Mouse (Mus musculus) retina, adult 2 months (tissue): Measurements from ENCODE around the gene Ccdc125.

Experiments used
- DNase-seq: peaks from one replicate; pipeline ENCODE4 v3.0.0-alpha.2; 2012; ENCODE audit warnings: low read depth, low spot score

Ccdc125 gene

GRCm38 (mm10) chr13:100669291-100670022, at the start of gene Ccdc125:
Ccdc125 (plus strand) TSS chr13:100669717.
- no peak for DNase-seq

- DNase-seq, result no peak
Measured at GRCm38 (mm10) chr13:100622241-100622640, 47.3 kb upstream of the Ccdc125 start.

DNA sequence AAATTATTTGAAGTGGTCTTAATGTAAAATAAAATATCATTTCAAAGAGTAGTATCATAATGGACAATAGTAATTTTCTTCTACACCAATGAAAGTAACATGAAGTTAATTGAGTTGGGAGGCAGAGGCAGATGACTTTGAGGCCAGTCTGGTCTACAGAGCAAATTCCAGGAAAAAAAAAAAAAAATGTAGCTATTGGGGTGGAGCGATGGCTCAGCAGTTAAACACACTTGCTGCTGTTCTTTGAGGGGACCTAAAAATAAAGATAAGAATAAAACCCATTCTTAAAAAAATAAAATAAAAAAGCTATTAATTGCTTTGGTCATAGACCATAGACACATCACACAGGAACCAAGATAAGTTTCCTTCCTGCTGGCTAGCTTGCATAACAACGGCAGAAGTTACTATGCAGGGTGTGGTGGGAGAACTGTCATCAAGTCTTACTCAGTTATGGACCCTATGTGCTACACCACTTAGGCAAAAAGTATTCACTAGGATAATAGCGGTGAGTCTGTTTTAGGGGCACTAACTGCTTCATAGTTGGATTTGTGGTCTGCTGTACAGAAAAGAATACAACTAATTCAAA, 35.3 kb upstream of the Ccdc125 start:
- DNase-seq, result no peak

DNA sequence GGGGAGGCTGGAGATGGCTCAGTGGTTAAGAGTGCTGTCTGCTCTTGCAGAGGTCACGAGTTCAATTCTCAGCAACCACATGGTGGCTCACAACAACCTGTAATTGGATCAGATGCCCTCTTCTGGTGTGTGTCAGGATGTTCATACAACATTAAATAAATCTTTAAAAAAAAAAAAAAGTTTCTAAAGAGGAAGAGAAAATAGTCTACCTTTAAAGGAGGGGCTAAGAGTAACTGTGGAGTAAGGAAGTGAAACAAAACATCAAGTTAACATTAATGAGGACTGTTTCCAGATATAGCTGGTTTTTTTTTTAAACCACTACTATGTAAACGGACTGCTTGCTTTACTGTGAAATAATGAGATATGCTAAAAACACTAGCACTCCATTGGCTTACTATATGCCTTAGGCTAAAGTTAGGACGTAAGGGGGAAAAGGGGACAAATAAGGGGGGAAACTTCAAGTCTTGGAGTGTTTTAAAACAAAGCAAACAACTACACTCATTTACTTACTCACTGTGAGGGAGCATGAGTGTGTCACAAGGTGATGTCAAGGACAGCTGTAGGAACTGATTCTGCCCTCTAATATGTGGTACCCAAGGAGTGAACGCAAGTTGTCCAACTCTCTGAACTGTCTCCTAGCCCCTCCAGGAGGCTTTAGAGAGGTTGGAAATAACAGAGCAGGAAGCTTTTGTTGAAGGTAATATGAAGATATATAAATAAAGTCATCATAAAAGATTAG, 26.9 kb upstream of the Ccdc125 start:
- DNase-seq, result no peak

- DNase-seq, result no peak
Measured at GRCm38 (mm10) chr13:100648223-100648622, 21.3 kb upstream of the Ccdc125 start.

GRCm38 (mm10) chr13:100650550-100651438, 18.7 kb upstream of the Ccdc125 start, which contains the start of the genes Ak6 and Rad17:
Ak6 (plus strand) TSS chr13:100650979.
Rad17 (minus strand) TSS chr13:100651051.
- DNase-seq, result peak; percentile 89

DNA sequence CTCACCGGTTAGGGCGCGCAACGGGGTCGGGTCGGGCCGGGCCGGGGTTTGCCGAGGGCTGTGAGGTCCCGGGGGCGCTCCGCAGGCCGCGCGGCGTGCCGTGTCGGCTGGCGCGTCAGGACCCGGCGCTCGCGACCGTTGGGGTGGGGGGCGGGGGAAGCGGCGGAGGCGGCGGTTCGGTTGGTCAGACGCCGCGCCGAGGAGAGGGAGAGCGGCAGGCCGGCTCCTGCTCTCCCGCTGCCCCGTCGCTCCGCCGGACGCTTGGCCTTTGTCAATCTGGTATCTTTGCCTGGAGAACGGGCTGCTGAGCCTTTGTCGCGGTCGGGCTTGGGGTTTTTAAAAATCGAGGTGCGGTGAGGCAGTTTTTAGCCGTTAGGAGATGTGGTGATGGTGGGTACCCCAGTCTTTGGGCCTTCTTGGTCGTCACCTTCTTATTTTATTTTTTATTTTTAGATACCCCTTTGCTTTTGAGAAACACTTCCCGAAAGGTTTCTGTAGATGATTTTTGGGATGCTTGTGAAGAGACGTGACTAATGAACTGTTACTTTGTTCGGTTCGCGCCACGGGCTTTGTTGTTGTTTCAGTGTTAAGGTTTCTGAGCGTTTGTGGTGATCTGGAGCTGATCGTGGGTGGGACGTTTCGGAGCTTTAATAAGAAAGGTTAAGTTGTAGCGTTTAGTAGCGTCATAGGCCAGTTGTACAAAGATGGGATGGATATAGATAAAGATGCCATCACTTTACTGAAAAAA, 17.9 kb upstream of the Ccdc125 start, which contains the start of gene Taf9:
Gene Taf9, plus strand, starts transcription at position 141 of the 748 bp plus-strand sequence.
- DNase-seq, result no peak

GRCm38 (mm10) chr13:100658091-100658490, 11.4 kb upstream of the Ccdc125 start:
- no peak for DNase-seq

DNA sequence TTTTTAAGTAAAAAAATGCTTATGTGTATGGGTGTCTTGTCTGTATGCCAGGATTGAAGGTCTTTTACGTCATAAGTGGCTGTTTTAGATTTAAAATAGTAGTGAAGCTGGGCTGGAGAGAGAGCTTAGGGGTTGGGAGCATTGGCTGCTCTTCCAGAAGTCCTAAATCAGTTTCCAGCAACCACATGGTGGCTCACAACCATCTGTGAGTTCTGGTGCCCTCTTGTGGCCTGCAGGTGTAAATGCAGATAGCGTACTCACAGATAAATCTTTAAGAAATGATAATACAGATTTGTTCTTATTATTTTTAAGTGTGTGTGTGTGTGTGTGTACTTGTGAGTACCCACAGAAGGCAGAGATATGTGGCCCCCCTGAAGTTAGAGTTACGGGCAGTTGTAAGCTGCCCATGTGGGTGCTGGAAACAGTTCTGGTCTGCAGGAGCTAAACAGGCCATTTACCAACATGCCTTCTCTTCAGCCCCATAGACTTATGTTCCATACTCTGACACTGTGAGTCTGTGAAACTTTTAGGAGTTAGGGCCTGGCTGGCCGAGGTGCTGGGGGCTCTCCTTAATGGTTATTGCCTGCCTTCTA, 9.6 kb upstream of the Ccdc125 start:
- DNase-seq, result peak; percentile 53

GRCm38 (mm10) chr13:100670181-100670741, 744 bp downstream of the Ccdc125 start:
- DNase-seq, result no peak

GRCm38 (mm10) chr13:100675936-100676635, 6.6 kb downstream of the Ccdc125 start:
- DNase-seq, result no peak

GRCm38 (mm10) chr13:100681615-100682014, 12.1 kb downstream of the Ccdc125 start:
- DNase-seq, result no peak

DNA sequence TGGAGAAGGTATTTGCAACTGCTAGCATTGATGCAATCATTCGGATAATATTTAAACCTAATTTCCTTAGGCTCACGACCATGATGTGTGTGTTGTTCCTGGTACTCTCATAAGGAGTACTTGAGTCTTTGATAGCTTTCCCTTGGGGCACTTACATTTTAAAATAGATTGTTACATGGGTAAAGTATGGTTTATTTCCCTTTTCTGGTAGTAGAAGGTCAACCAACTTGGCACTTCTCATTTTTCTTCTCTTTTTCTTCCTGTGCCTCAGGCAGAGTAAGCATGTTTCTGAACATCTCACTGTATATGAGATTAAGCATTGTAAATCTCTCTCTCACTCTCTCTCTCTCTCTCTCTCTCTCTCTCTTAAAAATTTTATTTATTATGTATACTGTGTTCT, 13.3 kb downstream of the Ccdc125 start:
- no peak for DNase-seq

DNA sequence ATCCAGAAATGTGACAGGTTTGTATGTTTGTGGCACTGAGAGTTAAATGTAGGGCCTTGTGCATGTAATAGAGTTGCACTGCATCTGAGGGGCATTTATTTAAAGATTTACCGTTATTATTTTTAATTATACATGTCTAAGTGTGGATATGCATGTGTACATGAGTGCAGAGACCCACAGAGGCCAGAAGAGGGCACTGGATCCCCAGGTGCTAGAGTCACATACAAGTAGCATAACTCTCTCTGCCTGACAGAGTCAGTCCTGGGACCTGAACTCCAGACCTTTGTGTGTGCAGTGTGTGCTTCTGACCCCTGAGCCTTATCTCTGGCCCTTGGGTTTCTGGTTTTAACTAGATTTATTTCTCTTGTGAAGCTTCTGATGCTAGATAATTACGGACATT, 14.8 kb downstream of the Ccdc125 start:
- DNase-seq, result no peak

- DNase-seq, result no peak
Measured at GRCm38 (mm10) chr13:100687513-100687912, 18.0 kb downstream of the Ccdc125 start.

DNA sequence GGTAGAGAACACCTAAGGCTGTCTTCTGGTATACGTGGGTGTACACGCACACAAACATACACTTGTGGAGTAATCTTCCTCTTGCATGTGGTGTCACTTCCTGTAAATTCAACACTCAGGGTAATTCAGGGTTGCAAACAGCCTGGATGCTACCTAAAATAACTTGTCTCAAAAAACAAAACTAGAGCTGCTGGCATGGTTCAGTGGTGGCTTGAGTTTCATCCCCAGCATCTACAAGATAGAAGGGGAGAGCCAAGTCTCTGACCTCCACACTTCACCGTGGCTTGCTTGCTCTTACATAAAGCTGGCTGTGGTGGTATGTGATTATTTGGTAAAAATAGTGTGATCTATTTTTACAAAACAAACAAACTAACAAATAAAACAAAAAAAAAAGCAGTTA, 28.0 kb downstream of the Ccdc125 start:
- no peak for DNase-seq

- no peak for DNase-seq
Measured at GRCm38 (mm10) chr13:100698866-100699265, 29.3 kb downstream of the Ccdc125 start.

DNA sequence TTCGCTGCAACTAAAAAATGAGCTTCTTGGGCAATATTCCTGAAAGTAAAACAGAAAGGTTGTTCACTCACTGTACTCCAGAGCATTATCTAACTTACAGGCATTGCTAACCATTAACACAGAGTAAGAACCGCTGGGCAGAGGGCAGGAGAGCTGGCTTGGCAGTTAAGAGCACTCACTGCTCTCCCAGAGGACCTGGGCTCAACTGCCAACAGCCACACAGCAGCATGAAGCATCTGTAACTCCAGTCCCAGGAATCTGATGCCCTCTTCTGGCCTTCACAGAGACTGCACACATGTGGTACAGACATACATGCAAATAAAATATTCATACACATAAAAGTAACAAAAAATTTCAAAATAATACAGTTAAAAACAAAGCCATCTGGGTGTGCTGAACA, 34.0 kb downstream of the Ccdc125 start:
- DNase-seq, result no peak

DNA sequence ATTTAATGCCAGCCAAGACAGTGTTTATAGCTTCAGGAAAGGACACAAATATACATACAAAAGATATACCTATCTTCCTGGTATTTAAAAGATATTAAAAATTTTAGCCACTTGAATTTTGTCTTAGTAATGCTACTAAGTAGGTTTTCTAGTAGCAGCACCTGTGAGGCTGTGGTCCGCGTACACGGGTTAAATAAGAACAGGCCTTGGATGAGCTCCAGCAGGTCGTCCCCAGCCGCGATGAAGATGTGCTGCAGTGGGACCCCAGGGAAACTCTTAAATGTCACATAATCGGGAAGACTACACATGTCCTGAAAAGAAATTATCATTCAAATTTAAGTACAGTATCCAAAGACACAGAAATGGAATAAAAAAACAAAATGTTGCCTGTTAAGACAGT, 36.7 kb downstream of the Ccdc125 start:
- DNase-seq, result no peak
